Mouse (Mus musculus): ENCODE measurements at regions not wholly inside any gene's neighbourhood (a gene's known extent, or its start where the extent isn't known, plus 50 kb on each side); places are given as distances from the start of the nearest gene placed in this dataset.

- TF ChIP-seq CTCF (IDR thresholded peaks at IDR 0.05; ENCODE audit: low read depth) (no peak), EP300 (IDR thresholded peaks at IDR 0.05; ENCODE audit: low read depth) (no peak)
Measured at GRCm38 (mm10) chr7:125340326-125340905, 104.1 kb upstream of the Kdm8 start.

Measured in liver, postnatal 0 days (tissue).